Mouse (Mus musculus): Measurements from ENCODE around the gene Rnls. TPM values are rescaled to one million over a fixed set of nuclear protein-coding genes. Genes with fewer than 3 reads are reported as not detected.

Rnls gene
- polyA plus RNA-seq, 1 experiment, result 133 TPM

GRCm38 (mm10) chr19:33232902-33233301, 159.2 kb downstream of the Rnls start:
- Histone ChIP-seq H3K27ac (ENCODE audit: control insufficient read depth, insufficient read depth, low read depth, low read length) (no peak overlapping the region), H3K27me3 (ENCODE audit: control insufficient read depth, insufficient read depth, low read length) (no peaks in the 10 kb centered on the region), H3K36me3 (ENCODE audit: control insufficient read depth, insufficient read depth, low read length) (no peaks in the 10 kb centered on the region), H3K4me3 (ENCODE audit: control insufficient read depth, low read depth, low read length) (no peak overlapping the region), H3K4me1 (ENCODE audit: control insufficient read depth, insufficient read depth, low read length) (no peaks in the 10 kb centered on the region)
- TF ChIP-seq POLR2A (IDR thresholded peaks at IDR 0.05; ENCODE audit: control insufficient read depth, low read depth, low read length) (no peak), CTCF (IDR thresholded peaks at IDR 0.05; ENCODE audit: control insufficient read depth, insufficient read depth, insufficient replicate concordance, low read depth, low read length) (no peak)

GRCm38 (mm10) chr19:33231303-33231702, 160.8 kb downstream of the Rnls start:
- TF ChIP-seq CTCF (IDR thresholded peaks at IDR 0.05; ENCODE audit: control insufficient read depth, insufficient read depth, insufficient replicate concordance, low read depth, low read length), result no peak
- TF ChIP-seq POLR2A (IDR thresholded peaks at IDR 0.05; ENCODE audit: control insufficient read depth, low read depth, low read length), result no peak
- Histone ChIP-seq H3K4me1 (ENCODE audit: control insufficient read depth, insufficient read depth, low read length) (no peaks in the 10 kb centered on the region), H3K36me3 (ENCODE audit: control insufficient read depth, insufficient read depth, low read length) (no peaks in the 10 kb centered on the region), H3K27ac (ENCODE audit: control insufficient read depth, insufficient read depth, low read depth, low read length) (no peak overlapping the region), H3K4me3 (ENCODE audit: control insufficient read depth, low read depth, low read length) (no peak overlapping the region), H3K27me3 (ENCODE audit: control insufficient read depth, insufficient read depth, low read length) (no peaks in the 10 kb centered on the region)

- TF ChIP-seq POLR2A (IDR thresholded peaks at IDR 0.05; ENCODE audit: control insufficient read depth, low read depth, low read length) (no peak), CTCF (IDR thresholded peaks at IDR 0.05; ENCODE audit: control insufficient read depth, insufficient read depth, insufficient replicate concordance, low read depth, low read length) (peak; percentile 31; the same call in 1 of the 2 replicates)
- Histone ChIP-seq H3K4me1 (ENCODE audit: control insufficient read depth, insufficient read depth, low read length) (no peaks in the 10 kb centered on the region), H3K36me3 (ENCODE audit: control insufficient read depth, insufficient read depth, low read length) (no peaks in the 10 kb centered on the region), H3K27ac (ENCODE audit: control insufficient read depth, insufficient read depth, low read depth, low read length) (no peak overlapping the region), H3K4me3 (ENCODE audit: control insufficient read depth, low read depth, low read length) (no peak overlapping the region), H3K27me3 (ENCODE audit: control insufficient read depth, insufficient read depth, low read length) (no peaks in the 10 kb centered on the region)
Measured at GRCm38 (mm10) chr19:33227004-33227403, 165.1 kb downstream of the Rnls start.

GRCm38 (mm10) chr19:33225858-33226705, 166.0 kb downstream of the Rnls start:
- Histone ChIP-seq H3K4me3 (ENCODE audit: control insufficient read depth, low read depth, low read length) (no peak overlapping the region), H3K36me3 (ENCODE audit: control insufficient read depth, insufficient read depth, low read length) (no peaks in the 10 kb centered on the region), H3K27me3 (ENCODE audit: control insufficient read depth, insufficient read depth, low read length) (no peaks in the 10 kb centered on the region), H3K4me1 (ENCODE audit: control insufficient read depth, insufficient read depth, low read length) (no peaks in the 10 kb centered on the region), H3K27ac (ENCODE audit: control insufficient read depth, insufficient read depth, low read depth, low read length) (no peak overlapping the region)
- no peak for TF ChIP-seq CTCF (IDR thresholded peaks at IDR 0.05; ENCODE audit: control insufficient read depth, insufficient read depth, insufficient replicate concordance, low read depth, low read length)
- no peak for TF ChIP-seq POLR2A (IDR thresholded peaks at IDR 0.05; ENCODE audit: control insufficient read depth, low read depth, low read length)

- H3K27me3 ChIP-seq (ENCODE audit: control insufficient read depth, insufficient read depth, low read length), result no peaks in the 10 kb centered on the region
- TF ChIP-seq CTCF (IDR thresholded peaks at IDR 0.05; ENCODE audit: control insufficient read depth, insufficient read depth, insufficient replicate concordance, low read depth, low read length) (no peak), POLR2A (IDR thresholded peaks at IDR 0.05; ENCODE audit: control insufficient read depth, low read depth, low read length) (no peak)
- H3K36me3 ChIP-seq (ENCODE audit: control insufficient read depth, insufficient read depth, low read length), result no peaks in the 10 kb centered on the region
Measured at GRCm38 (mm10) chr19:33225002-33225376, 167.1 kb downstream of the Rnls start.

GRCm38 (mm10) chr19:33224181-33225001, 167.7 kb downstream of the Rnls start:
- TF ChIP-seq CTCF (IDR thresholded peaks at IDR 0.05; ENCODE audit: control insufficient read depth, insufficient read depth, insufficient replicate concordance, low read depth, low read length), result no peak
- TF ChIP-seq POLR2A (IDR thresholded peaks at IDR 0.05; ENCODE audit: control insufficient read depth, low read depth, low read length), result no peak
- H3K4me3 ChIP-seq (ENCODE audit: control insufficient read depth, low read depth, low read length), result no peak overlapping the region
- H3K27ac ChIP-seq (ENCODE audit: control insufficient read depth, insufficient read depth, low read depth, low read length), result no peak overlapping the region
- no peaks in the 10 kb centered on the region for H3K36me3 ChIP-seq (ENCODE audit: control insufficient read depth, insufficient read depth, low read length)
- no peaks in the 10 kb centered on the region for H3K4me1 ChIP-seq (ENCODE audit: control insufficient read depth, insufficient read depth, low read length)
- H3K27me3 ChIP-seq (ENCODE audit: control insufficient read depth, insufficient read depth, low read length), result no peaks in the 10 kb centered on the region

More at GRCm38 (mm10) chr19:33225002-33225376, 167.1 kb downstream of the Rnls start:
- Histone ChIP-seq H3K4me1 (ENCODE audit: control insufficient read depth, insufficient read depth, low read length) (no peaks in the 10 kb centered on the region), H3K4me3 (ENCODE audit: control insufficient read depth, low read depth, low read length) (no peak overlapping the region), H3K27ac (ENCODE audit: control insufficient read depth, insufficient read depth, low read depth, low read length) (no peak overlapping the region)

- no peak for TF ChIP-seq POLR2A (IDR thresholded peaks at IDR 0.05; ENCODE audit: control insufficient read depth, low read depth, low read length)
- no peak for TF ChIP-seq CTCF (IDR thresholded peaks at IDR 0.05; ENCODE audit: control insufficient read depth, insufficient read depth, insufficient replicate concordance, low read depth, low read length)
- no peak overlapping the region for H3K27ac ChIP-seq (ENCODE audit: control insufficient read depth, insufficient read depth, low read depth, low read length)
Measured at GRCm38 (mm10) chr19:33223766-33224165, 168.3 kb downstream of the Rnls start.

More at GRCm38 (mm10) chr19:33223766-33224165, 168.3 kb downstream of the Rnls start:
- H3K4me3 ChIP-seq (ENCODE audit: control insufficient read depth, low read depth, low read length), result no peak overlapping the region
- no peaks in the 10 kb centered on the region for H3K4me1 ChIP-seq (ENCODE audit: control insufficient read depth, insufficient read depth, low read length)
- no peaks in the 10 kb centered on the region for H3K36me3 ChIP-seq (ENCODE audit: control insufficient read depth, insufficient read depth, low read length)
- H3K27me3 ChIP-seq (ENCODE audit: control insufficient read depth, insufficient read depth, low read length), result no peaks in the 10 kb centered on the region

Measured in testis, adult 2 months (tissue).